Mouse (Mus musculus) telencephalon, adult 2 months (tissue): Measurements from ENCODE around the gene U2surp.

Experiments used
- DNase-seq: peaks from one replicate; pipeline ENCODE4 v3.0.0-alpha.2; 2011; ENCODE audit warnings: low read depth, low spot score

Gene U2surp

GRCm38 (mm10) chr9:95511472-95512330, at the start of gene U2surp:
U2surp (minus strand) TSS chr9:95511996.
- DNase-seq: peak; percentile 98

GRCm38 (mm10) chr9:95559936-95560735, 48.3 kb upstream of the U2surp start:
- DNase-seq: peak; percentile 55

DNA sequence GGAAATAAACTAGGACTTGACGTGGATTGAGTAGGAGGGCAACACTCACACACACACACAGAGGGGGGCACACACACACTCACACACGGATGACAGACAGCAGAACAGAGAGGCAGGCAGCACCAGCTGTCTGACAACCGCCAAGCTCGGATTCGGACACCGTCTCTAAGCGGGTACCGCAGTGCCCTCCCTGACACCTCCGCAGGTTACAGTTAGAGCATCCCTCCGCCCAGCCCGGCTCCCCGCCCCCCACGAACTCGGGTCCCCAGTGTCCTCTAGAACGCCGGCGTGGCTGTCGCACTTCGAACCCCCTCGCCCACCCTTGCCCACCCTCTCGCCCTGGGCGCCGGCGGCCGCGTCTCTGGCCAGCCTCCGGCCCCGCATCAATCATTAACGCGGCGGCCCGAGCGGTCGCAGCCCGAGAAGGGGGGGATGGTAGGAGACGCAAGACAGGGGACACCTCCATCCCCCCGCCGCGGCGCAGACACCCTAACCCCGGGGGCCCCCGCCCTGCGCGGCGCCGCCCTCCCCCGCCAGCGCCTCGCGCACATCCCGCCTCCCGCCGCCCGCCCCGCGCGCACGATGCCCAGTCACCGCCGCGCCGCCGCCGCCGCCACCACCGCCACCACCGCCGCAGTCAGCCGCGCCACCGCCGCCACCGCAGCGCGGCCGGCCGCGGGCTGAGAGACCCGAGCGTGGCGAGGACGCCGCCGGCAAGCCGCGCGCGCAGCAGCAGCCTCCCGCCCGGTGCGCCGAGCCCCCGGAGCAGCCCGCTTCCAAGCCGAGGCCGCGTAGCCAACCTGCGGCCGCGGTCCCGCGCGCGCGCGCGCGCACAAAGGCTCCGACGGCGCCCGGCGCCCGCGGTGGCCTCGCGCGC, 47.5 kb upstream of the U2surp start, which contains the start of gene Paqr9:
Paqr9 (plus strand) TSS at position 599 of the 877 bp plus-strand sequence.
- DNase-seq: no peak

DNA sequence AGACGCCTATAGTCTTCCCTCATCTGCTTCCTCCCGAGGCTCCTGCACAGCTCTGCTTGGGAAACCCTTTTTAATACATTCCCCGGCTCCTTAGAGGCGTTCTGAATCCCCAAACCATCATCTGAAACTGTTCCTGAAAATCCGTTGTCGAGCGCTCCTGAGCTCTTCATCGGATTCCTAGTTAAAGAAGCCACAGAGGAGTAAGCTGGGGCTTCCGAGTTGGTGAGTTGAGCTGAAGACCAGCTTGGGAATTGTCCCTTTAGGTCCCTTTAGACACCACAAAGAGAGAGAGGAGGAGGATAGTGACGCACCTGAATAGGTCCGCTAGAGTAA, 46.9 kb upstream of the U2surp start:
- DNase-seq: peak; percentile 55

DNA sequence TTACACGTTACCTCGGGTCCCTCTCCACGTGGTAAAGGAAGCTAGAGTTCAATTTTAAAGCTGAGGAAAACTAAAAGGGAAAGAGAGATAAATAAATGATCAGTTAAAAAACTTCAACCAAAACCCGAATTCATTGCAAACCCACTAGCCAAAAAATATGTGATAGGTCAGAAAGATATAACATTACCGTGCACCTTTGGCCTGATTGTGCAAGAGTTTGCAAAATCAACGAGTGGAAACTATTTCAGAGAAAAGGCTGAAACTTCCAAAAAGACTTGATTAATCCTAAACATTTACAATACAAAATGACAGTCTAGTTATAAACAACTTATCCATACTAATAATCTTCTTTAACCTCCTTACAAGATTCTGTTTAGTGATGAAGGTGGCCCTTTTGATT, 45.9 kb upstream of the U2surp start:
- DNase-seq: no peak

GRCm38 (mm10) chr9:95556067-95556512, 44.3 kb upstream of the U2surp start:
- DNase-seq: no peak

DNA sequence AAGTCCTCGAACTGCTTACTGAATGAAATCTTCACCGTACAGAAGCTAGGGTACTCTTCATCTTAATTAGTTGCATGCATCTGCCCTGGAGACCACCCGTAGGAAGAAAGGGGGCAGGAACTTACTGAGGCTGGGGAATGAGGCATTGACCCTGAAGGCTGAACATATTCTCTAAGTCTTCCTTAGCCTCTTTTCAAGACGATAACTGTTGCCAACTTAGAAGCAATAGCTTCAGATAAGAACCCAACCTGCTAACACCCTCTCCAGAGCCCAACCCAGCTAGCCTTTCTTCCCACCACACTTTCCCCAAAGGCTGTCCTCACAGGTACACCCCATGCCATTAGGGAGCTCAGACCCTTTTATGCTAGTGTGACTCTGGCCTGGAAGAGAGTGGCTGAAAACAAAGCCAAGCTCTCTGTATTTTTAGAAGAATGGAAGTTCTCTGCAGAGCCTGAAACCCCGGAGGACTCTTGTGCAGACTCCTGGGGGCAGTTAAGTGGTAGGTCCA, 43.5 kb upstream of the U2surp start:
- no peak for DNase-seq

DNA sequence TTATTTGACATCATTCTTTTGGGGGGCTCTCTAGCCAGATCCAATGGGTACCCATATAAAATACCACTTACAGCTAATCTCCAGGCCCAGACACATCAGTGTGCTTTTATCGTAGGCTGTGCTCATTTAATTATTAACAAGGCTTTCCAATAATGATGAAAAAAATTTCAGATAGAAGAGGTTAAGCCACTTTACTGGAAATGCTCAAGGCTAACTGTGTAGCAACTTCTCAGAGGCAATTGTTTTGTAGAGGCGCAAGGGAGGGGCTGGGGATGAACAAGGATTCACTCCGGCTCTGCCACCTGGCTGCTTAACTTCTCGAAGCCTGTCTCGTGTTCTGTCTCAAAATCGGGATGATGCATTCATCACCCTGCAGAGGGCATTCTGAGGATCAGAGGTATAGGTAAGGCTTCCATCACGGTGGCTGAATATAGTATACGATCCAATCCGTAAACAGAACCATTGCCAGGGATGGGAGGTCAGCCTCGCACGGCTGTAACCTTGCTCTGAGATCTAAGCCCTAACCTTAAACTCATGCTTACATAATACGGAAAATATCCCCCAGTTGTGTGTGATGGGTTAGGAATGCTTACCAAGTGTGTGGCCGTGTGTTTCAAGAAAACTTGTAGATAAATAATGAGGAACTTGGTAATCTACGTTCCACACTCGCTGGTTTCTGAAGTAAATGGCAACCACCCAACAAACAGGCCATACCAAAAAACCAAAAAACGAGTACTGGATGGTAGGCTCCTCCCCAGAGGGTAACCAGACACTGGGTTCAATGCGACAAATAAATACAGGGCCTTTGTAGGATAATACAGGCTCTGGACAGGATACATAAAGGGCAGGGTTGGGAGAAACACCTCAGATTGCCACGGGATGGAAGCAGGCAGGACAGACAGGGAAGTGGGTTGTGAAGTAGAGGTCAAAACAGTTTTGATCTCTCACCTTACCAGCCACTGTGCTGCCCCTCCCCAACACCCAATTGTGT, 42.7 kb upstream of the U2surp start:
- no peak for DNase-seq

DNA sequence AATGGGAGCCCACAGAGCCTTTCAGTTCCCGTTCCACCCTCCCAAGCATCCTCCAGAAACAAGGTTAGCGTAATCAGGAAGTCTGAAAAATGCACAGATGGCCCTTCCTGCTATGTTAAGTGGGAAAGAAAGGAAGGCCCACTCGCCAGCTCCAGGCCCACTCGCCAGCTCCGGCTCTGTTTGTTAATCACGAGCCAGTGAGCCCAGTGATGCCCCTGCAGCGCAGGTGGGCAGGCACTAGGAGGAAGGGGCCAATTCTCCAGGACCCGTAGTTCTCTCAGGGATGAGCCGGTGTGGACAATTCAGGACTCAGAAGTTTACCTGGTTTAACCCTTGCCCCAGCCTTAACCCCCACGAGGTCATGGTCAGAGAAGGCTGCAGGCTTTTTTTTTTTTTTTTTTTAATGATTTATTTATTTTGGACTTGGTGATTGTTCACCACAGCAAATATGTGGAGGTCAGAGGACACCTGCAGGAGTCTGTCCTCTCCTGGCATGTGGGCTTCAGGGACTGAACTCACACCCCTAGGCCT, 40.4 kb upstream of the U2surp start:
- DNase-seq: no peak

DNA sequence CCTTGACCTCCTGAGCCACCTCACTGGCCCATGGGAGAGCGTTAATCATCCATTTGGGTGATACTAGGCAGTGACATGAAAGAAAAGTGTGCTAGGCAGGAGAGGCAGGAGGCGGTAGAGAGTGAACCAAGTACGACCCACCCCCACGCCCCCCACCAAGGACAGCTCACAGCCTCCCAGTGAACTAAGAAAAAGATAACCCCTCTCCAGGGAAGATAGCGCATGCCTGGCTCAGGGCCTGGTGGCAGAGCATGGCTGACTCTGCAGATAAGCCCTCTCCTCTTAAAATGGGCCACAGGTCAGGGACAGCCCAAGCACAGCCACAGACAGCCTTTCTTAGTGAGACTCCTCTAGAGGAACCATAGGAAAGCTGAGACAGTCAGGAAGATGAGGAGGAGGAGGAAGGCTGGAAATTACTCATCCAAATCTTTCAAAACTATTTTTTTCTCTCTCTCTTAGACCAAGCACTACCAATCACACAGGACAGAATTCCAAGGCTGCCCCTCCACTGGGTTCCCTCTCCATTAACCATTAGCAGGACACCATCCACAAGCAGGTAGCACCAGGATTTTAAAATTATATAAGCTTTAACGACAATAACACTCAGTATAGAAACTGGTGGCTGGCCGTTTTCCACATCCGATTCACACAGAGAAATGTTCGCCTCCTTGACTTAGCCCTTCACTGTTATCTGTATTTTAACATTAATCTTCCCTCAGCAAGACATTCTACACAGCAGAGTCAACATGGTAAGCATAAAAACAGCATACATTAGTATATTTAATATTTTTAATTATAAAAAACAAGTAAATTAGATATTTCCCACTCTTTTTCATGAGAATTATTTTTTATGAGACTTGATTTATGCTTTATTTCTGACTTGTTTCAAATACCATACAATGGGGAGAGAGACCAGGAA, 39.3 kb upstream of the U2surp start:
- DNase-seq: no peak

DNA sequence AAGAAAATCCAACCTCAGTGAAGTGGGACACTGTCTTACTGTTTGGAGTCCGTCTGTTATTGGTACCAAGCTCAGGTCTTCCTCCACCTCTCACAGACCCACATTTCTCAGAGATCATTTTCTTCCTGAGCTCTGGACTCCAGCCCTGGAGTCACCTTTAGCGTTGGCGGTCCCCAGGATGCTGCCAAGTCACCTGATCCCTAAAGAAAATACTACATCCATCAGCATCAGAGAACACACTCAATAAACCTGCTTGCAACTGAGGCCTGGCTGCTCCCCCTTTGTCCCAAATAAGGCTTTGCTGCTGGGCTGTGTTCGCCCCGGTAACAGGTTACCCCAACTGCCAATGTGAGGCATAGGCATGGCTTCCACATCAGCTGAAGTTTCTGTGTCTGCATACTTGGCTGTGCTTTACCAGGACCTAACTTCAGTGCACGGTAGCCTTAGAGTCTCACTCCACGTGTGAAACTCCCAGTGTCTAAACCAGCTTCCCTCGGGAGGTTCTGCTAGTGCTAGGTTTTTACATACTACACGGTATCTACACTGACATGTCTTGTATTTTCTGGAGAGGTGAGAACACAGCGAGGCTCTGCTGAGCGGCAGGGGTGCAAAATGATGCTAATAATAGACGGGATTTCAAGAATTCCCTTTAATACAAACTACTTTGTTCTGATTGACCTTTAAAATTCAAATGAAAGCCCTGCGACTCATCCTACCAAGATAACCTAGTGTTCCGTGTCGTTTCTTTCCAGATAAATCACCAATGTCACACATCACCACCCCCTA, 38.0 kb upstream of the U2surp start:
- no peak for DNase-seq

GRCm38 (mm10) chr9:95546679-95547078, 34.9 kb upstream of the U2surp start:
- no peak for DNase-seq

DNA sequence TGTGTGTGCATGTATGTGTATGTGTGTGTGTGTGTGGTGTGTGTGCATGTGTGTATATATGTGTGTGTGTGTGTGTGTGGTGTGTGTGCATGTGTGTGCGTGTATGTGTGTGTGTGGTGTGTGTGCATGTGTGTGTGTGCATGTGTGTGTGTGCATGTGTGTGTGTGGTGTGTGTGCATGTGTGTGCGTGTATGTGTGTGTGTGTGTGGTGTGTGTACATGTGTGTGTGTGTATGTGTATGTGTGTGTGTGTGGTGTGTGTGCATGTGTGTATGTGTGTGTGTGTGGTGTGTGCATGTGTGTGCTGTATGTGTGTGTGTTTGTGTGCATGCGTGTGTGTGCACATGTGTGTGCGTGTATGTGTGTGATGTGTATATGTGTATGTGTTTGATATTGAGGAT, 32.8 kb upstream of the U2surp start:
- no peak for DNase-seq

DNA sequence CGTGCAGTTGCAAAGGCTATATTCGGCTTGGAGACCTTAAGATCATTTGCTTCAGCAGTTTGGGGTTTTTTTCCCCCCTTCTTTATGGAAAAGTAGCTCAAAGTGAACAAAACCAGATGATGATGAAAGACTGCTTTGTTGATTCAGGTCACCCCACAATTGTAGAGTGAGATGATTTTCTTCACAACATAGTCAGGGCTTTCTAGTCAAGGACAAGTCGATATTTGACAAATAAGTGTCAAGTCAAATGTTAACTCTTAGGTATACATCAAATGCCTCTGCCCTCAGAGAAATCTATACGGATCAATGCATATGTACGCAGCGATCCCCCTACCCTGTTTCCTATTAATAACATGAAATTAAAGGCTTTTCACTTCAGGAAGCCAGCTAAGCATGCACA, 30.7 kb upstream of the U2surp start:
- no peak for DNase-seq

DNA sequence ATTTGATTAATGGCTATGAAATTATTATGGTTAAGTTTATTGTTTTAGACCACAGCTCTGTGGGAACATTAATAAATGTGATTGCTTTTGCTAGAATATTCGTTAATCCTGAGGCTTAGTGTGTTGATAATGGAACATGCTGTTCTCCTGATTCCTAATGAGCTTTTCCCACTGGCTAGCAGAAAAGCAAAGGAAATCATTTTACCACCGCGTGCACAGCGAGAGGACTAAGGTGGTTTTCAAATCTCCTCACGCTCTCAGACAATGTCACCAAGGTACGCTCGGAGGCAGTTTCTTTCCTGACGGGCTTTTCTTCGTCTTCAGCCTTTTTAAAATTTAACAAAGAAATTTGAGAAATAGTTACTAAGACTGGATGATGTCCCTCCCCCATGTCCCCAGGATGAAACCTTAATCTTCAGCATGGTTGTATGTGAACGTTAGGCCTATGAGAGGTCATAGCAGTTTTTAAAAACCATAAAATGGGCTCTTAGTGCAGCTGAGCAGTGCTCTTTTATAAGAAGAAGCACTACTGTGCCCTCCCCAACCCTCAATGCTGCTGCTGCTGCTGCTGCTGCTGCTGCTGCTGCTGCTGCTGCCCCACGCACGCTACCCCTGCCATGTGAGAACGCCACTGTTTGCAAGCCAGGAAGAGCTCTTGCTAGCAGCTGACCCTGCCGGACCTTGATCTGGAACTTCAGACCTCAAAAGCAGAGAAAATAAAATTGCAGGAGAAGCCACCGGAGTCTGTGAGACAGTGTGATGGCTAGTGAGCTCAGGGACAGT, 30.0 kb upstream of the U2surp start:
- no peak for DNase-seq

GRCm38 (mm10) chr9:95541208-95541607, 29.4 kb upstream of the U2surp start:
- no peak for DNase-seq

- no peak for DNase-seq
Measured at GRCm38 (mm10) chr9:95540487-95540886, 28.7 kb upstream of the U2surp start.
